Mouse (Mus musculus) heart, embryonic 11.5 days (tissue): Measurements from ENCODE around the gene Tmem80. TPM values are rescaled to one million over a fixed set of nuclear protein-coding genes. Genes with fewer than 3 reads are reported as not detected.
A peak's percentile ranks its signal among the peaks of the same experiment; 100 is the strongest.

Source experiments
- ATAC-seq: fragments of 200-750 bp; cut with Nextera tagmentation; replicated peaks from 2 replicates; pipeline ENCODE4 v1.8.0; 2017; ENCODE audit warnings: moderate library complexity; ENCODE audit not compliant: insufficient number of reproducible peaks, low FRiP score, low TSS enrichment
- H3K27ac ChIP-seq: fragments of 300-500 bp; sonication (generic); 2 replicates; pipeline ENCODE4 v1.5.1; 2014; ENCODE audit warnings: mild to moderate bottlenecking, low read depth, low read length
- H3K27me3 ChIP-seq: fragments of 300-500 bp; sonication (generic); 2 replicates; pipeline ENCODE4 v1.6.1; 2014; ENCODE audit warnings: mild to moderate bottlenecking, low read length, mixed read lengths; ENCODE audit not compliant: control insufficient read depth, insufficient read depth
- H3K36me3 ChIP-seq: fragments of 300-500 bp; sonication (generic); 2 replicates; pipeline ENCODE4 v1.6.1; 2014; ENCODE audit warnings: mild to moderate bottlenecking, low read length, moderate library complexity, mixed read lengths; ENCODE audit not compliant: control insufficient read depth, insufficient read depth
- H3K4me1 ChIP-seq: fragments of 300-500 bp; sonication (generic); 2 replicates; pipeline ENCODE4 v1.6.1; 2014; ENCODE audit warnings: low read length; ENCODE audit not compliant: control insufficient read depth, insufficient read depth
- H3K4me2 ChIP-seq: fragments of 300-500 bp; sonication (generic); 2 replicates; pipeline ENCODE4 v1.6.1; 2014; ENCODE audit warnings: mild to moderate bottlenecking, moderate library complexity
- H3K4me3 ChIP-seq: fragments of 300-500 bp; sonication (generic); 2 replicates; pipeline ENCODE4 v1.5.1; 2014; ENCODE audit warnings: low read depth, low read length
- H3K9ac ChIP-seq: fragments of 300-500 bp; sonication (generic); 2 replicates; pipeline ENCODE4 v1.6.1; 2014; ENCODE audit warnings: mild to moderate bottlenecking, low read depth, low read length, moderate library complexity
- H3K9me3 ChIP-seq: fragments of 300-500 bp; sonication (generic); replicated peaks from 2 replicates; pipeline ENCODE4 v1.6.1; 2016; ENCODE audit warnings: low read length; ENCODE audit not compliant: control insufficient read depth
- WGBS: fragments of 180-500 bp; shearing (Covaris S2); extraction: QIAGEN DNeasy Blood & Tissue Kit; methylation state at CpG from one replicate; pipeline ENCODE4 v1.1.7; 2014; ENCODE audit not compliant: insufficient replicate concordance; 5-methylcytosine and 5-hydroxymethylcytosine counted together
- polyA plus RNA-seq: library from polyadenylated mRNA; unstranded; fragments of >200 nt; fragmentation: Nextera tagmentation; extraction: Ambion mirVana; gene quantifications from 2 replicates; pipeline ENCODE4 v1.2.1, GENCODE M21; 2014

The Tmem80 gene
- polyA plus RNA-seq, 1 experiment from 2014 or later = 23.6 TPM

GRCm38 (mm10) chr7:141315076-141315475, 12.5 kb upstream of the Tmem80 start:
- H3K4me2 ChIP-seq = no peak overlapping the region
- no peaks in the 10 kb centered on the region for H3K9me3 ChIP-seq
- 80% methylated on average over 8 of the region's 8 CpGs for WGBS
- peaks cover 40% of the 10 kb centered on the region for H3K36me3 ChIP-seq
- H3K27ac ChIP-seq = no peak overlapping the region
- H3K9ac ChIP-seq = no peak overlapping the region
- no peak overlapping the region for H3K4me3 ChIP-seq
- no peaks in the 10 kb centered on the region for H3K27me3 ChIP-seq
- no peak for ATAC-seq
- no peaks in the 10 kb centered on the region for H3K4me1 ChIP-seq

- Histone ChIP-seq H3K27me3 (no peaks in the 10 kb centered on the region), H3K27ac (no peak overlapping the region), H3K4me3 (no peak overlapping the region), H3K4me1 (no peaks in the 10 kb centered on the region), H3K9me3 (no peaks in the 10 kb centered on the region), H3K4me2 (no peak overlapping the region), H3K36me3 (peaks cover 39% of the 10 kb centered on the region), H3K9ac (no peak overlapping the region)
- no peak for ATAC-seq
- WGBS = 78% methylated on average over 5 of the region's 5 CpGs
Measured at GRCm38 (mm10) chr7:141315974-141316373, 11.6 kb upstream of the Tmem80 start.

- Histone ChIP-seq H3K4me1 (no peaks in the 10 kb centered on the region), H3K9me3 (no peaks in the 10 kb centered on the region), H3K27ac (no peak overlapping the region), H3K9ac (no peak overlapping the region), H3K27me3 (no peaks in the 10 kb centered on the region), H3K36me3 (peaks cover 50% of the 10 kb centered on the region), H3K4me2 (no peak overlapping the region), H3K4me3 (no peak overlapping the region)
- WGBS = 87% methylated on average over 1 of the region's 1 CpGs
- no peak for ATAC-seq
Measured at GRCm38 (mm10) chr7:141317619-141318132, 9.9 kb upstream of the Tmem80 start.

- no peak for ATAC-seq
- no peaks in the 10 kb centered on the region for H3K4me1 ChIP-seq
- H3K9me3 ChIP-seq = no peaks in the 10 kb centered on the region
- no peak overlapping the region for H3K4me2 ChIP-seq
- H3K36me3 ChIP-seq = peaks cover 47% of the 10 kb centered on the region
- H3K27me3 ChIP-seq = no peaks in the 10 kb centered on the region
- H3K9ac ChIP-seq = no peak overlapping the region
- WGBS = 78% methylated on average over 2 of the region's 2 CpGs
- no peak overlapping the region for H3K4me3 ChIP-seq
- no peak overlapping the region for H3K27ac ChIP-seq
Measured at GRCm38 (mm10) chr7:141319446-141319845, 8.1 kb upstream of the Tmem80 start.

- 97% methylated on average over 1 of the region's 1 CpGs for WGBS
- Histone ChIP-seq H3K27me3 (no peaks in the 10 kb centered on the region), H3K27ac (no peak overlapping the region), H3K4me3 (no peak overlapping the region), H3K4me1 (peaks cover 12% of the 10 kb centered on the region), H3K9me3 (no peaks in the 10 kb centered on the region), H3K36me3 (peaks cover 32% of the 10 kb centered on the region), H3K9ac (no peak overlapping the region), H3K4me2 (no peak overlapping the region)
- no peak for ATAC-seq
Measured at GRCm38 (mm10) chr7:141324686-141325085, 2.9 kb upstream of the Tmem80 start.

- Histone ChIP-seq H3K36me3 (peaks cover 19% of the 10 kb centered on the region), H3K27ac (peak overlapping the region; percentile 100), H3K9me3 (no peaks in the 10 kb centered on the region), H3K4me3 (peak overlapping the region; percentile 73), H3K4me2 (peak overlapping the region; percentile 98), H3K9ac (peak overlapping the region; percentile 98), H3K27me3 (no peaks in the 10 kb centered on the region), H3K4me1 (peaks cover 12% of the 10 kb centered on the region)
- ATAC-seq = no peak; the same call in 1 of the 2 replicates
- WGBS = 7% methylated on average over 35 of the region's 35 CpGs
Measured at GRCm38 (mm10) chr7:141326546-141327446, 743 bp upstream of the Tmem80 start.

GRCm38 (mm10) chr7:141328373-141328990, 943 bp downstream of the Tmem80 start:
- Histone ChIP-seq H3K27me3 (no peaks in the 10 kb centered on the region), H3K4me2 (peak overlapping the region; percentile 98), H3K36me3 (peaks cover 5% of the 10 kb centered on the region; the same call in 1 of the 2 replicates), H3K27ac (peak overlapping the region; percentile 100), H3K4me3 (peak overlapping the region; percentile 73), H3K9me3 (no peaks in the 10 kb centered on the region), H3K4me1 (peaks cover 12% of the 10 kb centered on the region), H3K9ac (peak overlapping the region; percentile 98)
- 19% methylated on average over 24 of the region's 24 CpGs for WGBS
- ATAC-seq = peak; percentile 16

GRCm38 (mm10) chr7:141330706-141331105, 3.2 kb downstream of the Tmem80 start:
- Histone ChIP-seq H3K4me2 (no peak overlapping the region), H3K36me3 (no peaks in the 10 kb centered on the region), H3K4me3 (no peak overlapping the region), H3K9me3 (no peaks in the 10 kb centered on the region), H3K9ac (no peak overlapping the region), H3K27ac (no peak overlapping the region), H3K27me3 (no peaks in the 10 kb centered on the region), H3K4me1 (peaks cover 12% of the 10 kb centered on the region)
- ATAC-seq = no peak
